Mouse (Mus musculus) embryo, embryonic 11 days (tissue): ENCODE results near the gene Rasgef1a.

Experiments used
- DNase-seq: peaks from one replicate; pipeline ENCODE4 v3.0.0-alpha.2; 2015

The Rasgef1a gene

DNA sequence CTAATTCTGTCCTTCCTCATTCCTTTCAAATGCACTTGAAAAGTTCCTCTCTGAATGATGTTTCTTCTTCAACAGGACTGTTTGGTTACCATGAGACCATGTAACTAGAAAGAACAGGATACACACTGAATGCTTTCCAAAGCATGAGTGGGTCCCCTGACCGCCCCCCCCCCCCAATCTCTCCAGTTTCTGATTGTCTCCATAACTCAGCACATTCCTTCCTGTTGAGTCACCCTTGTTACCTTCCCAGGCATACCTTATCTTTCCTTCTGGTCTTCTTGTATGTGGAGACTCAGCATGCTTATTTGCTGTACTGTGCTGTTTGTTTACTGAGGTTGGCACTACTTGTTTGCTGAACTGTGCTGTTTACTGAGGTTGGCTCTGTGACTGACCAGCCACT, 20.2 kb downstream of the Rasgef1a start:
- no peak for DNase-seq

DNA sequence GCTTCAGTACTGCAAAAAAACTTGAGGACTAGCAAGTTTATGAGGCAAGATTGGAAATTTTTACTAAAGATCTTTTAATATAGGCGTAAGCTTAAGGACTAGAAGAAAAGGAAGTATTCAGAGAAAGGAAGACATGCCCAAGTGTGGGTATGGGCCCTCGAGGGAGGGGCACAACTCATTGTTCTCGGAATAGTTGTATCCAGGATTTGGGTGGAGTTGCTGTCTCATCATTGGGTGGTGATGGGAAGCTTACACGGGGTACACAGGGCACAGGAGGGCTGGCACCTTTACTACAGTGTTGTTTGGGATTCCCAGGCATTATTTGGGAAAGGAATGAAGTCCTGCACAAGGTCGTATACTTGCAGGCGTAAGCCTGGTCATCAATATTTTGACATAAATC, 24.4 kb downstream of the Rasgef1a start:
- no peak for DNase-seq

DNA sequence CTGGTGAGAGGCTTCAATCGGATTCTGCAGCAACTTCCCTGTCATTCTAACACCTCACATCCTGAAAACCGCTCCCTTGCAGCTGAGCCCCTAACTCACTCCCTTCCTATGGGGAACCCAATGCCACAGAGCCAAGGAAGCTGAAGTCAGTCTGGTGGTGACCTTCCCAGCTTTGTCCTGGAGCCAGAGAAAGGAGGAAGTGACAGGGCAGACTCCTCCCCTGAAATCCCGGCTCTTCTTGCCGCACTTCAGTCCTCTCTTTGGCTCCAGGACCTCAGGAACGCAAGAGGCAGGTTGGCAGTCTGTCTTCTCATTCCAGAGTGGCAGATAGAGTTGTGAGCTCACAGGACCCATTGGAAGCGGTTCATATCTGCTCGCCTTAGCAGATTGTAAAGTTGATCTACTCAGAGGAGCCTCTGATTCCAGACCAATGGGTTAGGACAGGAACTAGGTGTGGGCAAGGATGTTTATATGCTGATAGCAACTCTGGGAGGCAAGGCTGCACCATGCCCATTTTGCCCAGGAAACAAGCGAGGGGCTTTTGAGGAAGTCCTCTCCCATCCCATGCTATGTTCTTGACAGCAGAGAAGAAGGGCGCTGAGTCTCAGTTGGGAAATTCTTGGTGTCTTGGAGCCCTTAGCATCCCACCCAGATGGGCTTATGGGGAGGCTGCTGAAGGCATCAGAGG, 25.0 kb downstream of the Rasgef1a start:
- no peak for DNase-seq

DNA sequence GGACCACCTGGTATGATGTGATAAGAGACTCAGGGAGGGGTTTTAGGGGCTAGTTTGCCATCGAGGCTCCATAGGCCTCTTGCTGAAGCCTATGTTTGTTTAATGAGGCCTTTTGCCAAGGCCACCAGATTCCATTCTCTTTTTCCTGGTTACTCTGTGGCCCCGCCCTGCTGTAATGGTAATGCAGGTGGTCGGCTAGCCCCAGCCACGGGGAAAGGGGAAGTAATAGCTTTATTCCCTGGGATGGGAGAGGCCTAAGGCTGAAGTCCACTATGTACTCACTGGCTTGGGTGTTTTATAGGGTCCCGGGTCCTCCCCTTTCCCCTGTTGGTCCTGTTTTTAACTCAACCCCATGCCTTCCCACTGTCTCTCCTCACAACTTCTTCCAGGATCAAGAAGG, 25.6 kb downstream of the Rasgef1a start:
- DNase-seq, result no peak

DNA sequence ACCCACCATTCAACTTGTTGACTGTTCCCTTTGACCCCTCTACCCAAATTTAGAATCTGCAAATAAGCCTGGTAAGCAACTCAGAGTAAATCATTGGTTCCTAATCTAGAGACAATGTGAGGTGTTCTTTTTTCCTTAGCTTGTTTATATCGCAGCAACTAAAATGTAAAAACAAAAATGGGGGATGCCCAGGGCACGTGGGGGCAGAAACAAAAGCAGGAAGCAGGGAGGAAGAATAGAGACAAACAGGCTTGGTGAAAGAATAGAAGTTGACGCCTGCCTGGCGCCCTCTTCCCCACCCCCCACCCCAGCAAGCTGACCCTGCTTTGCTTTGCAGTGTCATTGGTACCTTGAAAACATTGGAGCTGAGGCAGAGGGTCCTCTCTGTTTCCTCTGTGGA, 33.9 kb downstream of the Rasgef1a start:
- no peak for DNase-seq

DNA sequence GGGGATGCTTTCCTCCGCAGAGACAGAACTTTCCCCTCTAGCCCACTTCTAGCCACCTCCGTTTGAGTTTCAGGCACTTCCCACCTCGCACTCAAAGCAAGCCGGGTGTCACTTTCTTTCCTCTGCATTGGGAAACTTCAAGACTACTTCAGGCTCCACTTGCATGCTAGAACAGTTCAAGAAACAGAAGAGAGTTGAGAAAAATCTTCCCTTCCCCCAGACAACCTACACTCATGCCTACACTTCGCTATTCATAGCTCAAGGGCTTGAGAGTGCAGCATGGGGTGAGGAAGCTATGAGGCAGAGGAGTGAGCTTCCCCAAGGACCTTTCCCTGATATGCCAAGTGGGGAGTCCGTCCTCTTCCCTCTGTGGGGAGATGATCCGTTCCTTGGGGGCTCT, 34.7 kb downstream of the Rasgef1a start:
- DNase-seq, result no peak

DNA sequence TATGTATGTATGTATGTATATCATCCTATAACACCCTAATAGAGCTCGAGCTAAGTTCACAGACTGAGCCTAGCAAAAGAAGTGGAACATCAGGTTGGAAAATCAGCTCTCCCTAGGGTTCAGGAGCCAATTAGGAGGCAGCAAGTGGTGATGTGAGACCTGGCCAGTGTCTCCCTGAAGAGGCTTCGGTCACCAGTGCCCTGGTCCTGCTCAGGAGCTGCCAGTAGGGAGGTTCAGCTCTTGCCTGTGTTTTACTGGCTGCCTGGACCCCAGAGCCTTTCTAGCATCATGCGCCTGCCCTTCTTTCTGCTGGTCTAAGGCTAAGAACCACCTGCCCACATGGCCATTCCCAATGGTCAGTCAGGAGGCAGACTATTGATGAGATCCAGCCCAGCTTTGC, 35.3 kb downstream of the Rasgef1a start:
- DNase-seq, result no peak

DNA sequence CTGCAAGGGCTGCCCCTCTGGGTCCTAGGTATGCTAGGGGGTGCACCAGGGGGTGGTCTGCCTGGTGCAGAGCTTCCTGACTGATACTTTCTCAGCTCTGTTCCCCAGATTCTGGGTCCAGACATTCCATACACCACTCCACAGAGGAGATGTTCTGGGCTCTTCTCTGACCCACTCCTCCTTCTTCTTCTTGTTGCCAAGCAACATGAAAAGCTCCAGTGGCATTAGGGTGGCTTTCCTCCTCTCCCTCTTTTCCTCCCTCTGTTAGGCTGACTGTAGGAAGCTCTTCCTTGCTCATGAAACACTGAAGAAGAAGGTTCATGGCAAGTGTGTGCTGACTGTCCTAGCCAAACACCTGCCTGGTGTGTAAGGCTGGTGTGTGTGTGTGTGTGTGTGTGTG, 35.7 kb downstream of the Rasgef1a start:
- DNase-seq, result no peak

DNA sequence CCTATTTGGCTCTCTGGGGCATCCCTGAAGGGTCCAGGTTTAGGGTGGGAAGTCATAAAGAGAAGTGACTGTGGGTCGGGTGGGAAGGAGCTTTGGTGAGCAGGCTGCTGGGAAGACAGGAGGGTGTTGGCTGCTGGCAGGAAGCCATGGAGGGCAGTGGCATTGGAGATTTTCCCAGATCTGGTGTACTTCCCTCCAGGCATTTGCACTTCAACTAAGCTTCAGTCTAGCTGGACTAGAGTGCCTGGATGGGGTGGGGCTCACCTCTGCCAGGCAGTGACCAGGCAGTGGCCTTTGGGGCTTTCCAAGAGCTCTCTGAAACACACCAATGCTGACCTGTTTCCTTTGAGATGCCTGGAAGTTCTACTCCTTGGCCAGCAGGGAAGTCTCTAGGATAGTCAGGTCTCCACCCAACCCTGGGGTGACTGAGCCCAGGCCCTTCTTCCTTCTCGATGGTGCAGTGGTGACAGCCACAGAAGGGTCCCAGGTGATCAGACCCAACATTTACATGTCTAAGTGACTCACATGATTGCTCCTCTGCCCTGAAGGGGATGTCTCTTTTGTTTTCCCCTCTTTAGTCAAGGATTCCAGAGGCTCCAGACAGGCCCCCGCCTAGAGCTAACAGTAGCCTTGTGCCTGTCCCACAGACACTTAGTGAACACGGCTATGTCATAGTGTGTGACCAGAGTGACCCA, 36.7 kb downstream of the Rasgef1a start:
- DNase-seq, result no peak

DNA sequence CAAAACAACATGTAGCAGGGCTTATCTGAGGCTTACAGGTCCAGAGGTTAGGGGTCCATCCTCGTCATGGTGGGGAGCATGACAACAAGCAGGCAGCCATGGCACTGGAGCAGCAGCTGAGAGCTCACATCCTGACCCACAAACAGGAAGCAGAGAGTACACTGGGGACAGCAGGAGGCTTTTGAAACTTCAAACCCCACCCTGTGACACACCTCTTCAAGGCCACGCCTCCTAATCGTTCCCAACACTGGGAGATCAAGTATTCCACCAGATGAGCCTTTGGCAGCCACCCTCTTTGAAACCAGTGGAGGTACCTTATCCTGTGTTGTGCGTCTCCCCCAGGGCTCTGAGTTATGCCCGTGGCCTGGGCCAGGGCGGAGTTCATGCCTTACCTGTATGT, 38.5 kb downstream of the Rasgef1a start:
- DNase-seq, result no peak

DNA sequence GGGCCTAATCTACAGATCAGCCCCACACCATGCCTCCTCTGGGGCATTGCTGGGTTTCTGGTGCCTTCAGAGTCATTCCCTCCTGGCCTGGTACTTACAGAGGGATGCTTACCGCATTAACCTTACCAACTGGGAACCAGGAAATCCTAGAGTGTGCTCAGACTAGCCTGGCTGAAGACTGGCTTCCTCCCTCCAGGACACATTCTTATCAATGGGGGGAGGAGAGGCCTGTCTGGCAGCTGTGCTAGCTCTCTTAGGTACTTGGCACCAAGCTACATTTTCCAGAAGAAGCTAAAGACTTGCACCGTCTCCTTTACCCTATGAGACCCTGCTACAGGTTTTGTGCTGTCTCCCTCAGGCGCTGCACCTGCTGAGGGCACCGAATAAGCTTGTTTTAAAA, 40.2 kb downstream of the Rasgef1a start:
- DNase-seq, result no peak

DNA sequence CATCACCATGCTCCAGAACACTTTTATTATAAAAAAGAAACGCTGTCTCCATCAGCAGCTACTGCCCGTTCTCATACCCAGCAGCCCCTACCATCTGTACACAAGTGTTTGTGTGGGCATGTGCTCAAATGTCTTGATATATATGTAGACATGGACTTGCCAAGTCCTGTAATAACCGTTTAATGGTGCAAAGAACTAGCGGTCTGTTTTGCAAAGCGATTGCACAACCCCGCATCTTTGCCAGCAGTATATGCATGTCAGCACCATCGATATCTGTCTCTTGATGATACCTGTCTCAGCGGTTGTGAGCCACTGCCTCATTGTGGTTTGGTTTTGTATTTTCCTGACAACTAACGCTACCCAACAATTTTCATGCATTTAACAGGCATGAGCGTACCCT, 44.0 kb downstream of the Rasgef1a start:
- DNase-seq, result no peak

DNA sequence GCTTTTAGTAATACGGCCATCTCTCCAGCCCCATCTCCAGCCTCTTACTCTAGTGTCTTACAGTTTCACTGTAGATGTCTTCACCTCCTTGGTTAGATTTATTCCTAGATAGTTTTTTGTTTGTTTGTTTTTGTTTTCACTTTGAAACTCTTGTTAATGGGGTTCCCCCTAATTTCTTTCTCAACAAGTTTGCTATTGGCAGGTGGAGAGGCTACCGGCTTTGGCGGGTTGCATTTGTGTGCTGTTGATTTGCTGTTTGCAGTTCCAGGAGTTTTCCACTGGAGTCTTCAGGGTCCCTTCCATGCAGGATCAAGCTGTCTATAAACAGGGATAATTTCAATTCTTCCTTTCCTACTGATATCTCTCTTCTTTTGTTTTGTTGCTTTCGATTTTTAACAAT, 50.0 kb downstream of the Rasgef1a start:
- DNase-seq, result no peak

DNA sequence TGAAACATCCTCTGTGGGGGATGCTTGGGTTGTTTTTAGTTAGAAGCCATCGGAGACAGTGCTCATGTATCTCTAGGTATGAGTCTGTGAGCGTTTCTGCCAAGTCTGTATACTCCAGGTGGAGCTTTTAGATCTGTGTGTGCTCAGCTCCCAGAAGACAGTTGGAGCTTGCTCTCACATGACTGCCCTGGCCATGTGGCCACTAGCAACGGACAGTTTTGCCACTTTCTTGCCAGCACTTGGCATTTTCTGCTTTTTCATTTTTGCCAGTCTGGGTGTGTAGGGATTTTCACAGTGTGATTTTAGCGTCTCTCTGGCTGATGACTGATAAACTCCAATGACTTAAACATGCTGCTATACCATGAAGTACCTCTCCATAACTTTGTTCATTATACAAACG, 52.0 kb downstream of the Rasgef1a start:
- DNase-seq, result no peak

DNA sequence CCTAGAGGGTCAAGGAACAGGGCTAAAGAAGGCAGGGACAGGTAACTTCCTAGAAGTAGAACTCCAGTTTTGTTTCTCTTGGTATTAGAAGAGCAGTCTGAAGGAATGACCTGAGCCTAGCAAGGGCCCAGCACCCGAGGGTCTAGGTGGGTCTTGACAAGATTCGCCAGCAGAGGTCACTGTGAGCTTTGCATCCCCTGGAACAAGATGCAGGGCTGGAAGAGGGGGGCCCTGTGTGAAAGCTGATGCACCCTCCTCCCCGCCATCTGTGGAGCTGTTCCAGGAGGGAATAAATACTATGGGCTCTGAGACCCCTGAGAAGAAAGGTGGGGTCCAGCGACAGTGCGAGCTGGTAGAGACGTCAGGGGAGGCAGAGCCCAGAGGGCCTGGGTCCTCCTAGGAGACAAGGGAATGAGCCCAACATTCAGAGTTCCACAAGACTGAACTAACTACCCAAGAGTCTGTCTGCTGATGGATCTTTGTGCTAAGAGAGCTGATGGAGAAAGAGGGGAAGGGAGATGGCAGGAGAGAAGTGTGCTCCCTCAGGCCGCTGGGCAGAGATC, 53.8 kb downstream of the Rasgef1a start:
- DNase-seq, result peak; percentile 82

DNA sequence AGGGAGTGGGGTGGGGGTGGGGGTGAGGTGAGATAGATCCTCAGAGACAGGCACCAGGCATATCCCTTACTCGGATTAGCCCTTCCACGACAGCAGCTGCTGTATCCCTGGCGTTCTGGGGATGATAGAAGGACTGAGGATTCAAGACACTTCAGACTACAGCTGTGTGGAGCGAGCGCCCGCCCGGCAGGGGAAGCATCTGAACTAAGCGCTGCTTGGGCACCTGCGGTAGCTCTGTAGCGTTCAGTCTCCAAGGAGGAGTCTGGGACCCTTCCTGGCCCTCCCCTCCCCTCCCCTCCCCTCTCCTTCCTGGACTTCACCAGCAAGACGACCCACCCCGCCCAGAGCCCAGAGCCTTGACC, 54.6 kb downstream of the Rasgef1a start:
- DNase-seq, result no peak

DNA sequence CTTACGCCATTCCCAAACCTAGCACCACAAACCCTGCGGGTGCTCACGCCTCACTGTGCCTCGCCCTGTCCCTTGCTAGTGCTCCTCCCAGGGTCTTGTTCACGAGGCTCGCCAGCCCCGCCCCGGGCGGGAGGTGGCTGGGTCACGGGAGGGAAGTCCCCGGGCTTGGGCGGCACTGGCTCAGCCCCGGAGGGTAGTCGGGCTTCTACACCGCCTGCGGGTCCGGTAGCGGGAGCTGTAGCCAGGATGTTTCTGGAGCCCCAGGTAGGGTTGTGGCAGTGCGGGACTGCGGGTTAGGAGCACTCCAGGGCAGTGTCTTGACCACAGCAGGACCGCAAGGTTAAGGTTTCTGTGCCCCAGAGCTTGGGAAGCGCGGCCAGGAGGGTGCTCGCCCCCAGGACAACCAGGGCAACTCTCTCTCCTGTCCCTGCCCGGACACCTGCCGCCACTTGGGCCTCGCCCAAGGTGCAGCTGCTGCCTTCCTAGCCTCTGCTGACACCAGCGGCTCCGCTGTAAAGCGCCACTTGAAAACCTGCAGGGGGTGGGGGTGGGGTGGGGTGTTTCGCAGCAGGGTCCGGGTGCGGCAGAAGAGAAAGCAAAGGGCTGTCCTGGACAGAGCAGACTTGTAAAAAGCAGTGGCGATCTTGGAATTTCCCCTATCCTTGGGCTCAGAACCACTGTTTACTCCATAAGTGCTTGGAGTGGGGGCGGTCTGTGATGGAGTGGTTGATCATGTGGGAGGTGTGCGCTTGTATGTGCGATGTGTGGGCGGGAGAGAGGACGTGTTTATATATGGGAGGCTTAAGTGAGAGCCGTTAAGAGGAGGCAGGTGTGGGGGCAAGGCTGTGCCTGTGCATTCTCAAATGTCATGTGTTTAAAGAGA, 55.2 kb downstream of the Rasgef1a start:
- DNase-seq, result peak; percentile 61

DNA sequence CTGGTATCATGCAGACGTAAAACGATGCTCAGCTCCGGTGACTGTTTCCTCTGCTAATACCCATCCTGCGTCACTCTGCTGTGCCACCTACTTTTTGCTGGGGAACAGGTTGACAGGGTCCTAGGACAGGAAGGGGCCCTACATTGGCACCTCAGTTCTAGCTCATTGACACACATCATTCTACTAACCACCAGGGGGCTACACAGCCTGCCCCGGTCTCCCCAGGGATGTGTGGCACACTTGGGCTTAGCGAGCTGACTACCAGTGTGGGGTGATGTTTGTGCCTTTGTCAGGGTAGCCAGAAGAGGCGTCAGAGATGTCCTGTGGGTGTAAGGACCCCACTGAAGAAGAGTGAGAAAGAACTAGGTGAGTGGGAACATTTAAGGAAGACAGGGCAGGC, 56.5 kb downstream of the Rasgef1a start:
- no peak for DNase-seq

DNA sequence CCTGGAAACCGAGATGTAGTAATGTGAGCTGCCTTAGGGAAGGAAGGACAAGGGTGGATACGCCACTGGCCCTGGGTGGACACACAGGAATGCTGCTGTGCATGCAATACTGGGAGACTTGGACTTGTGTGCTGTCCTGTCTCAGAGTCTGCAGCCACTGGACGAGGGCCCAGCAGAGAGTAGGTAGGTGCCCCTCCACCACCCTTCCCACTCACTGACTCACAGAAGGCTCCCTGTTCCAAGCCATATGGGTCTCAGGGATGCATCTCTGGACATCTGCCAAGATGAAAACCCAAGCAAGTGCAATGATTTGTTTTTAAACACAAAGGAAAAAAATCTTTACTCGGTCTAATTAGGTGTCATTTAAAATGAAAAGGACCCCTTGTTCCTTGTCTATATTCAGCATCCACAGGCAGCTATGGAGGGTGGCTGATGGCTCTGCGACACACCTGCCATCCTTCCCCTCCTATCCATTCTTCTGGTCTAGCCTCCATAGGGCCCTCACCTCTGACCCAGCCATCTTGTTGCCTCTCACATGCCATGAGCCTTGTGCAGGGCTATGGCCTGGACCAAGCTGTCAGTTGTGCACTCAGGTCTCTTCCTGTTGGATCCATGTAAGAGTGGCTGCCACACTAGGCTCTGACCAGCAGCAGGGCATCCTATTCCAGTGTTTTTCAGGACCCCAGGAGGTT, 59.2 kb downstream of the Rasgef1a start:
- no peak for DNase-seq

DNA sequence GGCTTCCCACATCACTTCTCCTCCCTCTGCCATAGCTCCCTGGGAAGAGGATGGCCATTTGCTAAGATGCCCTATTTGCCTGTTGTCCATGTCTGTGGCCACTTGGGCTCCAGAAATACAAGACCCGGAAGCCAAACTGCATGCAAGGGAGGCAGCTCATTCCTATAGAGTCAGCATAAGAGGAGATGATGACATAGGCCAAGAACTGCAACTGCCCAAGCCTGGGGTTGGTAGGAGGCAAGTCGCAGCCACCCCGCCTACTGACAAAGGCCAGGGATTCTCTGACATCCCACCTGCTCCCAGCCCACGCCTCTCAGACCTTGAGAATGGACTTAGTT, 59.7 kb downstream of the Rasgef1a start:
- DNase-seq, result no peak

DNA sequence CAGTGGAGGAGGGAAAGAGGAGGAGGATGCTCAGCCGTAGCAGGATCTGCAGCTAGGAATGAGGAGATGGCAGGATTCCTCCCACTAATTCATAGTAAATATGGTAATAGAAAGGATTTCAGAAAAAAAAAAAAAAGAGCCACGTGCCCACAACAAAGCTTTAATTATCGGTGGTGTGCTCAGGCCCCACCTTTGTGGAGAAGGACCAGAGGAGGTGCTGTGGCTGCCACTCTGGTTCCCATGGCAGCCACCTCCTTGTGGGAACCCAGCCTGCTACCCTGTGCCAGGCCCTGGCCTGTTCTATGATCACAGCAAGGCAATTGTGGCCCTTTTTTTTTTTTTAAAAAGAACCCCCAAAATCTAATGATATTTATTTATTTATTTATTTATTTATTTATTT, 60.2 kb downstream of the Rasgef1a start:
- no peak for DNase-seq

DNA sequence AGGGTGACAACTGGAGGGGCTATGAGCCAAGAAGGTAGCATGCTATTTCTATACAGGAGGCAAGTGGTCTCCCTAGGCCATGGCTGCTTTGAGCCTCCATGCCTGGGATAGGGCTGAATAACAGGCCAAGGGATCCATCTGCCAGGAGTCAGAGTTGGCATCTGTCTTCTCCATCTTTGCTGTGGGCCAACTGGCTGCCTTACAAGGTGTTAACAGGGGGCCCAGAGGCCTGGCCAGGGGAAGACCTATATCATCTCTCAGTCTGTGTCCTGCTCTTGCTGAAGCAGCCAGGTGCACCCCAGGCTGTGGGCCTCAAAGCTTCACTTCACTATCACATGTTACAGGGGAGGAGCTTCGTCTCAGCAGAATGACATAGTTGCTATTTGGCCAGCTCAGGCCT, 60.9 kb downstream of the Rasgef1a start:
- DNase-seq, result no peak

DNA sequence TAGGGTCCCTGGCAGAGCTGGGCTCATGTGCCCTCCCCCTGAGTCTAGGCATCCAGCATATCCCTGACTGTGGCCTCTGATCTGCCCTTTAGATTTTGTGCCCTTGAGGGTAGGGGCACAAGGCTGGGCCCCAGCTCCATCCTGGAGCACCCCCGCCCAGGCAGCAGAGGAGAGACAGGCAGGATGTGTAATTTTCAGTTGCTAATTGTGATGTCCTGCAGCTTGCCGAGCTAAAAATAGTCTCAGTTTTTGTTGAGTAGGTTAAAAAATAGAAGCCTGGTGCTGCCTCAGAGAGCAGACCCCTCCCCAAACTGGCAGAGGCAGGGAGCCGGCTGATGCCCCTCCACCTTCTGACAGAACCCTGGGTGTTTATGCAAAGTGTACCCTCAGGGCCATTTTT, 62.9 kb downstream of the Rasgef1a start:
- no peak for DNase-seq
